ENCODE assay signal across 27 mouse cellular contexts in the genomic region with DNA sequence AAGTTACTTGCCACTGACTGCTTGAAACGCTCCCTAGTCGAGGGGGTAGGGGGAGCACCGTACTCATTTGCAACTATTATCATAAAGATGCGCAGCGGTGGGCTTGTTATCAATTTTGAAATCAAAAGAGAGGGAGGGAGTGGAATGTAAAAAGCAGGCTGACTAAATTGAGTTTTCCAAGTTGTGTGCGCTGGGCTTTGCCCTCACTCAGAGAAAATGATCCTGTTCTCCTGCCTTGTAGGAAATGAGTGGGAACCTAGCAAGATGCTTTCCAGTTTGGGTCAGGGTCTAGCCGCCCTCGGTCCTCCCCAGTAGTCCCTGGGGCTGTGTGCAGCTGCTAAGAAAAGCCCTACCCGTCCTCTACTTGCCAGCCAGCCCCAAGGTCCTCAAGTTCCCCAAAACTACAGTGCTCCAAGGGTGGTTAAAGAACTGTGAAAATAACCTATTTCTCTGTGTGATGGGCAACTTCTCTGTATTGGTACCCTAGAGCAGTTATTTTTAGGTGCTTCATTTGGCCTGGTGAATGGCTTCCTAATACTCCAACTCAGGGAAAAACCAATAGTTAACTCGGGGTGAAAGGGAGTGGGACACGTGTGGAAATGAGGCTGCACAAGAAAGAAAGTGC.
A peak's percentile ranks its signal among the peaks of the same experiment; 100 is the strongest.
DNase-seq lines count a peak whose midpoint lies in the region; ATAC-seq lines count a peak whose summit lies in the region.
"Had no signal": no experiment of that assay in that cellular context is flagged by ENCODE, and none has a peak within 500 bp of the region (broad histone marks: within the 10 kb centered on the region; RNA-seq: fewer than 3 reads in every experiment).

No protein-coding gene starts in this region.

- peak overlapping the region; percentile 23; the same call in 1 of the 2 replicates for H3K27ac ChIP-seq in midbrain, embryonic 10.5 days (replicated peaks)
- no peak overlapping the region for H3K27ac ChIP-seq in midbrain, embryonic 15.5 days
- H3K27ac ChIP-seq in embryonic facial prominence, embryonic 11.5 days (replicated peaks; ENCODE audit: low read depth, low read length), result no peak overlapping the region
- H3K27ac ChIP-seq: embryonic facial prominence, embryonic 13.5 days; forebrain, embryonic 15.5 days; heart, adult 2 months; layer of hippocampus, adult 2 months; limb, embryonic 13.5 days; liver, embryonic 13.5 days had no signal

- H3K4me1 ChIP-seq in midbrain, embryonic 10.5 days, result peaks cover 66% of the 10 kb centered on the region
- peaks cover 17% of the 10 kb centered on the region for H3K4me1 ChIP-seq in midbrain, embryonic 15.5 days
- H3K4me1 ChIP-seq in embryonic facial prominence, embryonic 11.5 days (ENCODE audit: control insufficient read depth, insufficient read depth, low read length), result peaks cover 3% of the 10 kb centered on the region; the same call in 1 of the 2 replicates
- H3K4me1 ChIP-seq: liver, embryonic 13.5 days had no signal

- H3K27me3 ChIP-seq in midbrain, embryonic 10.5 days (ENCODE audit: low read depth, poor library complexity, severe bottlenecking), result peaks cover 100% of the 10 kb centered on the region
- peaks cover 84% of the 10 kb centered on the region for H3K27me3 ChIP-seq in midbrain, embryonic 15.5 days (replicated peaks)
- H3K27me3 ChIP-seq in embryonic facial prominence, embryonic 11.5 days (ENCODE audit: control insufficient read depth, insufficient read depth, low read length), result peaks cover 50% of the 10 kb centered on the region
- H3K27me3 ChIP-seq: CH12.LX had no signal

- intact Hi-C loops in heart, postnatal 25 days (cut with DNase I), result no loop called here

- H3K36me3 ChIP-seq in midbrain, embryonic 10.5 days, result no peaks in the 10 kb centered on the region
- H3K36me3 ChIP-seq in midbrain, embryonic 15.5 days (replicated peaks), result no peaks in the 10 kb centered on the region
- no peaks in the 10 kb centered on the region for H3K36me3 ChIP-seq in embryonic facial prominence, embryonic 11.5 days (replicated peaks; ENCODE audit: control insufficient read depth, insufficient read depth, low read depth, low read length)
- H3K36me3 ChIP-seq: embryonic facial prominence, embryonic 13.5 days; forebrain, embryonic 15.5 days; limb, embryonic 13.5 days; liver, embryonic 13.5 days had no signal

- no peak overlapping the region for H3K9ac ChIP-seq in midbrain, embryonic 15.5 days
- H3K9ac ChIP-seq in embryonic facial prominence, embryonic 11.5 days (replicated peaks; ENCODE audit: low read length), result no peak overlapping the region
- H3K9ac ChIP-seq: embryonic facial prominence, embryonic 13.5 days; forebrain, embryonic 15.5 days; liver, embryonic 13.5 days had no signal

- peak; percentile 60 for DNase-seq in heart, adult 11 months
- DNase-seq in heart, postnatal 25 days (ENCODE audit: low spot score), result no peak
- DNase-seq in midbrain, embryonic 10.5 days (ENCODE audit: low spot score), result peak; percentile 46
- DNase-seq in R1 (ENCODE audit: low read depth, low spot score), result peak; percentile 11
- peak; percentile 15 for DNase-seq in embryonic facial prominence, embryonic 11.5 days (ENCODE audit: low spot score)
- DNase-seq in gastrocnemius, adult 8-10 months (ENCODE audit: low spot score in 2 of 2), result no peak
- DNase-seq: B cell, adult 2 months; cerebellum, adult 8-10 months; cerebellum, postnatal 36 days; gastrocnemius, postnatal 14 days; heart, postnatal 4 days; kidney, adult 18-20 months; layer of hippocampus, postnatal 36 days; liver, embryonic 13.5 days; lung, adult 2 months; lung, postnatal 14 days; right cerebral cortex, postnatal 25 days; spleen, adult 18-20 months had no signal

- H3K9me3 ChIP-seq in midbrain, embryonic 10.5 days (replicated peaks), result no peaks in the 10 kb centered on the region
- no peaks in the 10 kb centered on the region for H3K9me3 ChIP-seq in midbrain, embryonic 15.5 days
- no peaks in the 10 kb centered on the region for H3K9me3 ChIP-seq in embryonic facial prominence, embryonic 11.5 days (replicated peaks; ENCODE audit: control insufficient read depth, low read length)
- H3K9me3 ChIP-seq: embryonic facial prominence, embryonic 13.5 days; forebrain, embryonic 15.5 days; limb, embryonic 13.5 days; liver, embryonic 13.5 days had no signal

- H3K4me3 ChIP-seq in midbrain, embryonic 10.5 days, result no peak overlapping the region
- H3K4me3 ChIP-seq in midbrain, embryonic 15.5 days, result no peak overlapping the region
- H3K4me3 ChIP-seq in embryonic facial prominence, embryonic 11.5 days (ENCODE audit: low read depth, low read length), result no peak overlapping the region
- H3K4me3 ChIP-seq: erythroblast, embryonic 14.5 days; forebrain, embryonic 15.5 days; heart, adult 2 months; layer of hippocampus, adult 2 months; liver, embryonic 13.5 days had no signal

- no peak for ATAC-seq in midbrain, embryonic 15.5 days (replicated peaks)
- no peak for ATAC-seq in embryonic facial prominence, embryonic 11.5 days (replicated peaks; ENCODE audit: insufficient number of reproducible peaks, low FRiP score, low TSS enrichment, low read depth)
- ATAC-seq: inflammation-experienced regulatory T-cells, adult 6 months had no signal

- no peak overlapping the region for H3K4me2 ChIP-seq in midbrain, embryonic 15.5 days
- no peak overlapping the region for H3K4me2 ChIP-seq in embryonic facial prominence, embryonic 11.5 days (ENCODE audit: low read depth, low read length)
- H3K4me2 ChIP-seq: forebrain, embryonic 15.5 days; liver, embryonic 13.5 days had no signal

- WGBS in midbrain, embryonic 10.5 days, result 3% methylated on average over 11 of the region's 11 CpGs
- 6% methylated on average over 11 of the region's 11 CpGs for WGBS in midbrain, embryonic 15.5 days
- WGBS in embryonic facial prominence, embryonic 11.5 days, result 1% methylated on average over 11 of the region's 11 CpGs

Comparison
In these comparisons a context has a peak if more than half of its experiments do, and no peak if none do; other contexts are left out.
1. DNase-seq: peak in heart, adult 11 months (single experiment), midbrain, embryonic 10.5 days (single experiment), R1 (single experiment) and embryonic facial prominence, embryonic 11.5 days (single experiment); none in heart, postnatal 25 days (single experiment) and gastrocnemius, adult 8-10 months (0 of 2).